Mouse (Mus musculus) mouse trophoblast stem cell (cell line): ENCODE measurements around the gene Cradd.

ENCODE experiments used
- in situ Hi-C, 2 experiments: fragments of 300-500 bp; cut with MseI, MboI; formaldehyde crosslinking; loops; 2 replicates in 1 of 2; 3 replicates in 1 of 2; pipeline ENCODE4 v1.15.1; 2025

Gene Cradd

GRCm38 (mm10) chr10:95334826-95335225, 10.9 kb upstream of the Cradd start:
- in situ Hi-C loops: no loop called here

DNA sequence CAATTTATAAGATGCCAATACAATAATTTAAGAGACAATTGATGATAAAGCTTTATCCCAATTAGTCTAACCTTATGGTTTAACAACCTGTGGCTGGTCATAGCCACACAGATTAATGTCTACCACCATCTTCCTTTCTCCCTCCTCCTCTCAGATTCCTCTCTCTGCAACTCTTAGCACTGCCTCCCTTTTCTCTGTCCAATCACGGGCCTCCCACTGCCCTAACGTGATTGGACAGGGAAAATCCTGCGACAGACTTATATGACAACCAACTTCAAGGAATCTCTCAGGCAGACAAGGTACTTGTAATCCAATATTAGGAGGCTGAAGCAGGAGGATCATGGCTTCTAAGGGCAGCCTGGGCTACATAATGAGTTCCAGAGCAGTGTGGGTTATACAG, 8.7 kb upstream of the Cradd start:
- in situ Hi-C loops: no loop called here

DNA sequence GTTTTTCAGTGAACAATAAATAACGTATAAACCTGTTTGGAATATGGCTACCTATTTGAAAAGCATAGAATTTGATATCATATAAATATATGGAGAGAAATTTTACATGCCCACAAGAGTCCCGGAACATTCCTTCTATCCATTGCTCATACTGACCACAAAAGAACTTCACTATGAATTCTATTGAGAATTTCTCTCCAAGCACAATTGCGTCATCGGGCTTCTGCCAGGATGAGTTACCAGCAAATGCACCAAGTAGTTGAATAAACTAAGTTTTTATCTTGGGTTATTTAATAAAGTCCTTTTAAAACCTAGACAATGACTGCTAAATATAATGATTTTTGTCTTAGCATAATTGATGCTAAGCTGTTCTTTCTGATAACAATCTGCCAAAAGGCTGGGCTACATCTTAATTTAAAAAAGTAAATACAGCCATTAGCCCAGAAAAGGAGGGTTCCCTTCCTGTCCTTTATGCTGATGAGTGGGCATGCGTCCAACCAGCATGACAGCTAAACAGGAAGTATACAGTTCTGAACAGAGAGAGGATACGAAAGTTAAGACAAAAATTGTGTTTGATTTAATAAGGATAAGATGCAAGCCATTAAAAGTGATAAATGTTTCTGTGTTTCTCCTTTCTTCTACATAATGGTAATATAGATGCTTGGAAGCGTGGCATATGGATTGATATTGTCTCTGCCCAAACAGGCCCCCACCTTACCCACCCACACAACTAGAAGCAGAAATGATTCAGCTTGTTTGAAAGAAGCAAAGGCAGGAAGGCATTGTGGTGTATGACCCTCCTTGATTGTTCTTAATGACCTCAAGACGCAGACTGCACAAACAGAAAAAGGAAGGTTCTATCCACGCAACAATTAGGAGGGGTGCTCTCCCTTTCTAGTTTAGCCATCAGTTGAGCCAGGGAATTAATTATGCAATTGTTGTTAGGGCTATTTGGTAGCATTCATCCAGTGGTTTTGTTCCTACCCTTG, 6.7 kb upstream of the Cradd start:
- in situ Hi-C loops: no loop called here

- in situ Hi-C loops: no loop called here
Observed at GRCm38 (mm10) chr10:95329884-95330283, 6.0 kb upstream of the Cradd start.

DNA sequence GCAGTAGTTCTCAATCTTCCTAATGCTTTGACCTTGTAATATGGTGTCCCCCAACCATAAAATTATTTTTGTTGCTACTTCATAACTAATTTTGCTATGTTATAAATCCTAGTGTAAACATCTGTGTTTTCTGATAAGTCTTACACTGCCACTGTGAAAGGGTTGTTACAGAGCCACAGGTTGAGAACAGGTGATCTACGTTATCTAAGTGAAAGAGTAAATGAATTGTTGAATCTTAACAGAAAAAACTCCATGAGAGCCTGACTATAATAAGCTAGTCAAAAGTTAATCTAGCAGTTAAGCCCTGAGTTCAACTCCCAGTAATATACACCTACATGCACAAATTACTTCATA, 322 bp upstream of the Cradd start:
- in situ Hi-C loops: no loop called here

DNA sequence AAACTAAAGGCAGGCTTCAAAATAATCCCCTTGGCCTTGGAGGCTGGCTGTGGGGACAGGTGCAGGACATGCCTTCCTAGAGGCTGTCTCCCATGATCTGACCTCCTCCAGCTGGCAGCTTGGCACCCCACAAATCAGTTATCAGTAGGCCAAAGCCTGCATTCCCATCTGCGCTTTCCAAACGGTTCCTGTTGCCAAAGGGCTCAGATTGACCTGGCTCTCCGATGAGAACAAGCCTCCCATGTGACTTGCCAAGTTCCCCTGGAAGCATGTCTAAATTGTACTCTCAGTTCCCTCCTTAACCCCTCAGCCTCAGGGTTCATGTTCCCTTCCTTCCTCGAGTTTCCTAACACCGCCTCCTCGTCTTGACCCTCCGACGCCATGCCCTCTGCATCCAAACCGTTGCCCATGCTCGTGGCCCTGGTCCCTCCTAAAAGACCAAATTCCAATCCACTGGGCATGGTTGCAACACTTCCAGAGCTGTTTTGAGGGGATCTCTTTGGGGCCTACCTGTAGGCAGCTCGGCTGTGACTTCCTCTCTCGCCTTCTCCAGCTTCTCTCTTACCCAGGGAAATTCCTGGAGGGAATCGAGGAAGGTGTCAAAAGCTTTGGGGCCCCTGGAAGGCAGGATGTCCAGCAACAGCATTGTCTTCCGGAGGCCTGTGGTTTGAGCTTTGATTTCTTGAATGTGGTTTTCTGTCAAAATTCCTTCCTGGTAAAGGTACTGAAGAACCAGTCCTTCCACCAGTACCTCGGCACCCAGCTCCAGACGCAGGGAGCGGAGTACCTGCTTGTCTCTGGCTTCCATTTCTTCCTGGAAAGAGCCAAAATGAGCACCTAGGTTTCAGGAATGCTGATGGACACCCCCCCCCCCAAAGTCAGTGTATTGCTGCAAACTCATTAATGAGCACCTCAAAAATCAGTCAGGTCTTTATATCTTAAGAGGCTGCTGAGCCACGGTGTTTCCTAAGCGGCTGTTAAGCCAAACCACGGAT, 1.6 kb downstream of the Cradd start:
- in situ Hi-C loops: no loop called here

GRCm38 (mm10) chr10:95319001-95319400, 4.9 kb downstream of the Cradd start:
- in situ Hi-C loops: no loop called here

- in situ Hi-C loops: no loop called here
Observed at GRCm38 (mm10) chr10:95318392-95318708, 5.6 kb downstream of the Cradd start.

DNA sequence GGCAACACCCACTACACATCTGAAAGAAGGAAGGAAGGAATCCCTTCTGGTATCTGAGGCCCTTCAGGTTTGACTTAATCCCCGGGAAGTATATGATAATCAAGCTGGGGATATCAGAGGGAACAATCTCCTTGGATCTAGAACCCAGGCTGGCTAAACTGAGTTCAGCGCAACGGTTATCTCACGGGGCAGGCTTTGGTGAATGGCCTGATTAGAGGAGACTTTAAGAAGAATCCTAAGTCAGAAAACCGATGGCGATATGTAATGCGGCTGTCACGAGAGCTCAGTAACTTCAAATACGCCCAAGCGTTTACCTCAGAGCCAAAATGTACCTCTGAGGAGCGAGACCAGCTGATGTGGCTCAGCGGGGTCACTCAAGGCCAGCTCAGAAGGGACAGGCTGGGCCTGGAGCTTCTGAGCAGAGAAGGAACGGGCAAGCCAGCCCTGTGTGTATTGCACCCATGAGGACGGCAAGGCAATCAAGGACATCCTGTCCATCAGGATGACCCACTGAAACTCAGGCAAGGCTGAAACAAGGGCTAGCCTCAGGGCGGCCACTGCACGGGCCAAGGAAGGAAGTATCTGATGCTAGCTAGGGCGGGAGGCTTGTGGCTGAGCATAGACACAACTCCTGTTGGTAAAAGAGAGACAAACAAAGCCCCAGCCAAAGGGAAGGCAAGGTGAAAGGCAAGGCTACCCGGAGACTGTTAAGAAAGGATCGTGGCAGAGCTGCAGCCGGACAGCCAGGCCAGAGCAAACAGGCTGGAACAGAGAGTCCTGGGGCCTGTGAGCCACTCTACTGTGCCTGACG, 6.1 kb downstream of the Cradd start:
- in situ Hi-C loops: no loop called here

- in situ Hi-C loops: no loop called here
Observed at GRCm38 (mm10) chr10:95317091-95317490, 6.8 kb downstream of the Cradd start.

DNA sequence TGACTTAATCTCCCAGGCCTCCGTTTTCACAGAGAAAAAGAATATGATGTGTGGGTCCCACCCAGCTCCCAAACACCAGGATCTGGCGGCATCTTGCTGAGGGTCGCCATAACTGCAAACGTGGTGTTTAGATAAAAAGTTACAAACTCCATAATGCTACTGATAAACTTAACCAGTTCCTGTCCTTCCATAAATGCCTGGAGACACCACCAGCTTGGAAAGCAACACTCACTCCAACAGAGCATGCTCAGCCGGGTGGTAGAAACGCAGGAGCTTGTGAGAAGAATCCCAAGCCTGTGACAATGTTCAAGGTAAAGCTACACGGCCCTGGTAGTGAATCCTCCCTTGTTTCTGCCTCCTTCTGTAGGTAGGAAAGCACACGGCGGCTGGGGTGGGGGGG, 7.3 kb downstream of the Cradd start:
- in situ Hi-C loops: no loop called here

- in situ Hi-C loops: no loop called here
Observed at GRCm38 (mm10) chr10:95315801-95316474, 8.0 kb downstream of the Cradd start.

DNA sequence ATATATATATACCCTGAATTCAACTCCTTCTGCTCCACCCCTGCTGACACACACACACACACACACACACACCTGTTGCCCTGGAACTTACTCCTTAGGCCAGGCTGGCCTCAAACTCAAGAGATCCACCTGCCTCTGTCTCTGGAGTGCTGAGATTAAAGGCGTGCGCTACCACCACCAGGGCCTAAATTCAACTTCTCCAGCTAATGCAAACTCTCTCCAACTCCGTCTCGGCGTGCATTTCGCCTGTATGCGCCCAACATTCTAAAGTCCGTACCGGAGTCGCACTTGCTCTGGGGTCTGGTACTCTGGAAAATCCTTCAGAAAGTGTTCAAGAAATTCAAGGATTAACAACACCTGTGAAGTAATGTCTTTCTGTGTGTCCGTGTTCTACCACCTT, 8.6 kb downstream of the Cradd start:
- in situ Hi-C loops: no loop called here

GRCm38 (mm10) chr10:95314019-95314418, 9.9 kb downstream of the Cradd start:
- in situ Hi-C loops: no loop called here

GRCm38 (mm10) chr10:95313524-95313923, 10.4 kb downstream of the Cradd start:
- in situ Hi-C loops: no loop called here

DNA sequence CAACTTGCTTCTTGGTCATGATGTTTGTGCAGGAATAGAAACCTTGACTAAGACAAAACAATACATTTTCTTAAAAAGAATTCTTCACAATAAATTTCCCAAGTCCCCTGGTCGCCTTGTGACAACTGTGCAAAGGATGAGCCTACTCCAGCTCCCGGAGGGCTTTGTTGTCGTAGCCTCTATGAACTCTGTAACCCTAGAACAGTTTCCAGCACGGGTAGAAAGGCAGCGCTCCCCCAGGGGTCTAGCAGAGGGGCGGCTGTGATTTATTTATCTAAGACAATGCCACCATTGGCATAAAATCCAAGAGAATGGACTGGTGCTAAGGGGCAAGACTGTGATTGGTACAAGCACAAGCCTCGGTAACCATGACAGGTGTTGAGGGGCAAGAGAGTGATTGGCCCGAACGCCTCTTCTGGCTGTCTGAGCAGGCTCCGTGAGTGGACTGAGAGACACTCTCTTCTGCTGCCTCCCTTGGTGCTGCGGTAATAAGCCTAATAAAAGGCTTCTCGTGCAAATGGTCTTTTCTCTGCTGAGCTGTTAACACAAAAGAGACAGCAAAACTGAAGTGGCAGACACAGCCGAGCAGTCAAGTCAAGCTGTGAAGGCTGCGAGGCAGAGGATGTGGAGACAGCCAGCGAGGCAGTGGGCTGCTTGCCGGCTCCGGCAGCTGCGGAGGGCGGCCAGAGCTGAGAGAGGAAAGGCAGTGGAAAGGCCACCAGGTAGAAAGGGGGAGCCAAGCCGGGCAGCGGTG, 13.1 kb downstream of the Cradd start:
- in situ Hi-C loops: no loop called here

GRCm38 (mm10) chr10:95309412-95310322, 14.3 kb downstream of the Cradd start:
- in situ Hi-C loops: no loop called here

GRCm38 (mm10) chr10:95308991-95309390, 14.9 kb downstream of the Cradd start:
- in situ Hi-C loops: no loop called here

- in situ Hi-C loops: no loop called here
Observed at GRCm38 (mm10) chr10:95307916-95308315, 16.0 kb downstream of the Cradd start.
